Mouse (Mus musculus): ENCODE data around the gene Chrng. TPM values are rescaled to one million over a fixed set of nuclear protein-coding genes. Genes with fewer than 3 reads are reported as not detected.

The Chrng gene
- polyA plus RNA-seq, 1 experiment from 2014 or later: not detected

DNA sequence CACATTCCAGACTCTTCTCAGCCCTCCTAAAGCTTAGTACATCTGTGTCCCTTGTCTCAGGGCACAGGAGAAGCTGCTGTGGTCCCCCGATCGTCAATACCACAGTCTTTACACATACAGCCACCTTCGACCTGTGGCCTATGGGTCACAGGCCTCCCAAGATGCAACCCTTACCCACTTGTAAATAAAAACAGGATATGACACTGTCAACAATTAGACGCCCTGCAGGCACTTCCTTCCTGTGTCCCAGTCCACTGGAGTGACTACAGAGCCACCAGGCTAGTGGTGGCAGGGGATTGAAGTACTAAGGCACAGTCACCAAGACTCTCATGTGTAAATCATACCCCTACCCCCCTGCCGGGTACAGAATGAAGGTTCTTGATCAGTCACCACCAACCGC, 581 bp downstream of the Chrng start:
- DNase-seq (ENCODE audit: low spot score) (no peak), ATAC-seq (replicated peaks; ENCODE audit: low FRiP score, low read depth) (no peak)
- Histone ChIP-seq H3K4me1 (replicated peaks; ENCODE audit: insufficient read depth, low read length) (no peaks in the 10 kb centered on the region), H3K4me3 (replicated peaks; ENCODE audit: low read depth, low read length) (no peak overlapping the region), H3K9me3 (replicated peaks; ENCODE audit: low read length) (no peaks in the 10 kb centered on the region), H3K27me3 (ENCODE audit: insufficient read depth, low read length) (peaks cover 6% of the 10 kb centered on the region; the same call in 1 of the 2 replicates), H3K36me3 (ENCODE audit: insufficient read depth, low read length) (no peaks in the 10 kb centered on the region), H3K9ac (ENCODE audit: low read depth, low read length) (no peak overlapping the region), H3K4me2 (ENCODE audit: low read length) (no peak overlapping the region), H3K27ac (no peak overlapping the region)
- TF ChIP-seq CTCF (IDR thresholded peaks at IDR 0.05; ENCODE audit: low read depth): no peak
- WGBS: 57% methylated on average over 6 of the region's 6 CpGs

DNA sequence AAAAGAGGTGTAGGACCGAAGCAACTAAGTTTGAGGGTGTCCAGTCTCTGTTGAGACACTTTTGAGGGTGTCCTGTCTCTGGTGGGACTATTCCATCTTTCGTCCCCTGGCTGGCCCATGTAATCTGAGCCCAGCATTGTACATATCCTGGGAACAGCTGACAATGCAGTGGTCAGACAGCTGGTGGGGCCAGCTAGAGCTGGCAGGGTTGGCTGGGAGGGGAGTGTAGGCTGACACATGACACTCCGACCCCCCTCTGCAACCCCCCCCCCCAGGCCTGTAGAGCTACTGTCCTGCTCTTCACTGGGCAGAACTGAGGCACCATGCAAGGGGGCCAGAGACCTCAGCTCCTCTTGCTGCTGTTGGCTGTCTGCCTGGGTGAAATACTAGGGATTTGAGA, 1.0 kb downstream of the Chrng start:
- H3K4me2 ChIP-seq (ENCODE audit: low read length): no peak overlapping the region
- H3K4me1 ChIP-seq (replicated peaks; ENCODE audit: insufficient read depth, low read length): no peaks in the 10 kb centered on the region
- H3K9ac ChIP-seq (ENCODE audit: low read depth, low read length): no peak overlapping the region
- peaks cover 6% of the 10 kb centered on the region; the same call in 1 of the 2 replicates for H3K27me3 ChIP-seq (ENCODE audit: insufficient read depth, low read length)
- H3K9me3 ChIP-seq (replicated peaks; ENCODE audit: low read length): no peaks in the 10 kb centered on the region
- H3K4me3 ChIP-seq (replicated peaks; ENCODE audit: low read depth, low read length): no peak overlapping the region
- H3K36me3 ChIP-seq (ENCODE audit: insufficient read depth, low read length): no peaks in the 10 kb centered on the region
- no peak for TF ChIP-seq CTCF (IDR thresholded peaks at IDR 0.05; ENCODE audit: low read depth)
- 25% methylated on average over 3 of the region's 3 CpGs for WGBS
- H3K27ac ChIP-seq: no peak overlapping the region
- ATAC-seq (replicated peaks; ENCODE audit: low FRiP score, low read depth): peak; percentile 26; the same call in 1 of the 2 replicates
- DNase-seq (ENCODE audit: low spot score): no peak

DNA sequence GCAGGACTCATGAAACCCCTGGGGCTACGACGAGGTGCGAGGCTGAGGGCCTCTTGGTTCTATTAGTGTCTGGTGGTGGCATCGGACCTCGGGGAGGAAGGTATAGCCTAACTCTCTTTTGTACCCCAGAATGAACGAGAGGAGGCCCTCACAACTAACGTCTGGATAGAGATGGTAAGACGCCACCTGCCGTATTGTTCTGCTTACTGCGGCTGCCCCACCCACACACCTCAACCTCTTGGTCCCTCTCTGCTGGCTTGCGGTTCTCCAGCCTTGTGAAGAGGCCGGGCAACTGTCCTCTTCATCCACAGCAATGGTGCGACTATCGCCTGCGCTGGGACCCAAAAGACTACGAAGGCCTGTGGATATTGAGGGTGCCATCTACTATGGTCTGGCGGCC, 1.9 kb downstream of the Chrng start:
- Histone ChIP-seq H3K9me3 (replicated peaks; ENCODE audit: low read length) (no peaks in the 10 kb centered on the region), H3K9ac (ENCODE audit: low read depth, low read length) (no peak overlapping the region), H3K4me3 (replicated peaks; ENCODE audit: low read depth, low read length) (no peak overlapping the region), H3K27ac (no peak overlapping the region), H3K27me3 (ENCODE audit: insufficient read depth, low read length) (peaks cover 6% of the 10 kb centered on the region; the same call in 1 of the 2 replicates), H3K36me3 (ENCODE audit: insufficient read depth, low read length) (no peaks in the 10 kb centered on the region), H3K4me2 (ENCODE audit: low read length) (no peak overlapping the region), H3K4me1 (replicated peaks; ENCODE audit: insufficient read depth, low read length) (no peaks in the 10 kb centered on the region)
- peak; percentile 58 for DNase-seq (ENCODE audit: low spot score)
- ATAC-seq (replicated peaks; ENCODE audit: low FRiP score, low read depth): no peak
- WGBS: 23% methylated on average over 17 of the region's 17 CpGs
- peak; percentile 55 for TF ChIP-seq CTCF (IDR thresholded peaks at IDR 0.05; ENCODE audit: low read depth)

DNA sequence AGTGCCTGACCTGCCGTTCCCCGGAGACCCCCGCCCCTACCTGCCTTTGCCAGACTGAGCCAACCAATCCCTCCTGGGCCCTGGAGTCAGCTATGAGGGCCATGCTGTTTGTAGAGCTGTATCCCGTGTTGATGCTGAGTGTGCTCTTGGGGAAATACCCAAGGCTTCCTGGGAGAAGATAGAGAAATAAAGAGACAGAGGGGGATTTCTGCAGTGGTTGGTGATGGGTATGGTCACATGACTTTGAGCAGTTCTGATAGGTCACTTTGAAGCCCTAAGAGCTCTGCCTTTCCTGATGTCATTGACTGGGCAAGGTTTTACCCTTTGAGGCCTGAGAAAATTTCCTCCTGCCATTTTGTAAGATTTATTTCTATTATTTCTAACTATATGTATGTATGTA, 7.0 kb downstream of the Chrng start:
- H3K4me3 ChIP-seq (replicated peaks; ENCODE audit: low read depth, low read length): no peak overlapping the region
- H3K9me3 ChIP-seq (replicated peaks; ENCODE audit: low read length): no peaks in the 10 kb centered on the region
- no peak overlapping the region for H3K4me2 ChIP-seq (ENCODE audit: low read length)
- peaks cover 6% of the 10 kb centered on the region; the same call in 1 of the 2 replicates for H3K27me3 ChIP-seq (ENCODE audit: insufficient read depth, low read length)
- 84% methylated on average over 4 of the region's 4 CpGs for WGBS
- H3K9ac ChIP-seq (ENCODE audit: low read depth, low read length): no peak overlapping the region
- H3K36me3 ChIP-seq (ENCODE audit: insufficient read depth, low read length): no peaks in the 10 kb centered on the region
- DNase-seq (ENCODE audit: low spot score) (no peak), ATAC-seq (replicated peaks; ENCODE audit: low FRiP score, low read depth) (no peak)
- no peak for TF ChIP-seq CTCF (IDR thresholded peaks at IDR 0.05; ENCODE audit: low read depth)
- no peak overlapping the region for H3K27ac ChIP-seq
- peaks cover 6% of the 10 kb centered on the region; the same call in 1 of the 2 replicates for H3K4me1 ChIP-seq (replicated peaks; ENCODE audit: insufficient read depth, low read length)

DNA sequence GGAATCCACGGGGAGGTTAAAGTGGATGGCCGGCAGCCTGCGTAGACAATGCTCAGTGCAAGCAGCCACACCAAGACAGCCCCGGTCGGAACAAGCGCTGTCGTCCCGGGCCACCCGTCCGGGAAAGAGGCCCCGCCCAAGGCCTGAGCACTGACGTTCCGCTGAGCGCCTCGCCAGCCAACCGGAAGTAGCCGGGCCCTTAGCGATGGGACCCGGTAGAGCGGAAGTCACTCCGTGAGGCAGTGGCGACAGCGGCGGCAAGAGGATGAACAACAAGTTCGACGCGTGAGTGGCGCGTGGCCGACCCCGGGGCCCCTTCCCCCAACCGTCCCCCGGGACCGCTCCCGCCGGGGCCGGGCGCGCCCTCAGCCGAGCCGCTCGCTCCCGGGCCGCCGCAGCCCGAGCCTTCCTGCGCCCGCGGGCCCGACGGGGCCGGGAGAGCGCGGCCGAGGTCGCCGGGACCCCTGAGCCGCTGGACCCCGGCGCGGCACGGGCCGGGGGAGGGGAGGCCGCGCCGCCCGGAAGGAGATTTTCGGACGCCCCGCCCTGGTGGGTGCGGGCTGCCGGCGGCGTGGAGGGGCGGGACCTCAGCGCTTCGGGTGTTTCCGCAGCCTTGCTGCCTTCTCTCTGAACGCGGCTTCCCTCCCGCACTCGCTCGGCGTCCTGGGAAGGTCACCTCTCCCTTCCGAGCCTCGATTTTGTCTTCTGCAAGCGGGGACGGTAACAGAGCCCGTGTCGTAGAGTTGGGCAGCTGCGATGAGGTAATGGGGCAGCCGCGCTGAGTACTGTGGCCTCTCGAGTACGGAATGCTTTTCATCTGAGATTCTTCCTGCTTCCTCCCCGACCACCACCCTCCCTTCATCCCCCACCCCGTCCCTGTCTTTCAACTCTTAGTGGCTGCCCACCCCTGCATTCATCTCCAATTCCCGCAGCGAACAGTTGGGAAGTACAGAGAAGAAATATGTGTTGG, 9.6 kb downstream of the Chrng start, which contains the start of gene Eif4e2:
Gene Eif4e2 (plus strand): TSS at position 180 of the 970 bp plus-strand sequence.
- no peaks in the 10 kb centered on the region for H3K9me3 ChIP-seq (replicated peaks; ENCODE audit: low read length)
- no peaks in the 10 kb centered on the region for H3K27me3 ChIP-seq (ENCODE audit: insufficient read depth, low read length)
- peak within 1 kb of the TSS; percentile 98 for H3K9ac ChIP-seq (ENCODE audit: low read depth, low read length)
- peak within 1 kb of the TSS; percentile 99 for H3K27ac ChIP-seq
- no peak for TF ChIP-seq CTCF (IDR thresholded peaks at IDR 0.05; ENCODE audit: low read depth)
- peak within 1 kb of the TSS; percentile 81 for H3K4me3 ChIP-seq (replicated peaks; ENCODE audit: low read depth, low read length)
- peaks cover 6% of the 10 kb centered on the region; the same call in 1 of the 2 replicates for H3K4me1 ChIP-seq (replicated peaks; ENCODE audit: insufficient read depth, low read length)
- peak within 1 kb of the TSS; percentile 80 for H3K4me2 ChIP-seq (ENCODE audit: low read length)
- peaks cover 7% of the 10 kb centered on the region; the same call in 1 of the 2 replicates for H3K36me3 ChIP-seq (ENCODE audit: insufficient read depth, low read length)
- peak; percentile 97 for DNase-seq (ENCODE audit: low spot score)
- peak; percentile 96 for ATAC-seq (replicated peaks; ENCODE audit: low FRiP score, low read depth)
- WGBS: under 1% methylated on average over 91 of the region's 99 CpGs

DNA sequence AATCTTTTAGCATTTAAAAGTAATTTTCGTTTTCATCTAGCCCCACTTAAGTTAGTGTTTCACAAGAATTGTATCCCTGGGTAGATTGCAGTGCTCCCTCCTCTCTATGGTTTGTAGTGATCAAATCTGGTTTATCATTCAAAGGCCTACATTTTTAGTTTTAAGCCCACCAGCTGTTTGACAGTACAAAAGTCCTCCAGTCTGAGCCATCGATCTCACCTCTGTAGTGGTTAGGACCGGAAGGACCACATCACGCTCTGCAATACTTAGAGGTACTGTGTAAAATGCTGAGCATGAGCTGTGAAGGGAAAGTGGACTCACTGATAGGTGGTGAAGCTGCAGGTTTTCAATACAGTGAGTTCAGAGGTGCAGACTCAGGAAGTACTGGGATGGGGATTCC, 10.3 kb downstream of the Chrng start:
- H3K27me3 ChIP-seq (ENCODE audit: insufficient read depth, low read length): no peaks in the 10 kb centered on the region
- H3K4me1 ChIP-seq (replicated peaks; ENCODE audit: insufficient read depth, low read length): peaks cover 6% of the 10 kb centered on the region; the same call in 1 of the 2 replicates
- H3K4me3 ChIP-seq (replicated peaks; ENCODE audit: low read depth, low read length): peak overlapping the region; percentile 81
- no peaks in the 10 kb centered on the region for H3K9me3 ChIP-seq (replicated peaks; ENCODE audit: low read length)
- peak overlapping the region; percentile 80 for H3K4me2 ChIP-seq (ENCODE audit: low read length)
- peak overlapping the region; percentile 98 for H3K9ac ChIP-seq (ENCODE audit: low read depth, low read length)
- WGBS: 9% methylated on average over 4 of the region's 4 CpGs
- peak overlapping the region; percentile 99 for H3K27ac ChIP-seq
- ATAC-seq (replicated peaks; ENCODE audit: low FRiP score, low read depth) (no peak), DNase-seq (ENCODE audit: low spot score) (peak; percentile 19)
- TF ChIP-seq CTCF (IDR thresholded peaks at IDR 0.05; ENCODE audit: low read depth): no peak
- H3K36me3 ChIP-seq (ENCODE audit: insufficient read depth, low read length): peaks cover 7% of the 10 kb centered on the region; the same call in 1 of the 2 replicates
